Mouse (Mus musculus) forebrain, embryonic 16.5 days (tissue): Measurements from ENCODE around the gene Atxn1l. TPM values are rescaled to one million over a fixed set of nuclear protein-coding genes. Genes with fewer than 3 reads are reported as not detected.

Experiments
- ATAC-seq: fragments of 200-750 bp; cut with Nextera tagmentation; 2 replicates; pipeline ENCODE4 v1.8.0; 2017; ENCODE audit warnings: mild to moderate bottlenecking, moderate library complexity
- H3K27ac ChIP-seq: fragments of 300-500 bp; sonication (generic); 2 replicates; pipeline ENCODE4 v1.5.1; 2014; ENCODE audit warnings: low read length, control low read depth
- H3K27me3 ChIP-seq: fragments of 300-500 bp; sonication (generic); replicated peaks from 2 replicates; pipeline ENCODE4 v1.6.1; 2014; ENCODE audit warnings: low read length; ENCODE audit not compliant: control insufficient read depth, insufficient read depth
- H3K36me3 ChIP-seq: fragments of 300-500 bp; sonication (generic); 2 replicates; pipeline ENCODE4 v1.6.1; 2014; ENCODE audit not compliant: control insufficient read depth, insufficient read depth
- H3K4me1 ChIP-seq: fragments of 300-500 bp; sonication (generic); replicated peaks from 2 replicates; pipeline ENCODE4 v1.6.1; 2014; ENCODE audit warnings: low read length; ENCODE audit not compliant: control insufficient read depth, insufficient read depth
- H3K4me2 ChIP-seq: fragments of 300-500 bp; sonication (generic); 2 replicates; pipeline ENCODE4 v1.6.1; 2014; ENCODE audit warnings: mild to moderate bottlenecking, low read length, control low read depth
- H3K4me3 ChIP-seq: fragments of 300-500 bp; sonication (generic); replicated peaks from 2 replicates; pipeline ENCODE4 v1.5.1; 2014; ENCODE audit warnings: mild to moderate bottlenecking, low read length, control low read depth
- H3K9ac ChIP-seq: fragments of 300-500 bp; sonication (generic); replicated peaks from 2 replicates; pipeline ENCODE4 v1.6.1; 2014; ENCODE audit warnings: low read depth, low read length, control low read depth
- H3K9me3 ChIP-seq: fragments of 300-500 bp; sonication (generic); 2 replicates; pipeline ENCODE4 v1.6.1; 2016; ENCODE audit warnings: low read length; ENCODE audit not compliant: control insufficient read depth
- WGBS: fragments of 180-500 bp; shearing (Covaris S2); extraction: QIAGEN DNeasy Blood & Tissue Kit; methylation state at CpG from one replicate; pipeline ENCODE4 v1.1.7; 2014; 5-methylcytosine and 5-hydroxymethylcytosine counted together
- polyA plus RNA-seq: library from polyadenylated mRNA; unstranded; fragments of >200 nt; fragmentation: Nextera tagmentation; extraction: Ambion mirVana; gene quantifications from 2 replicates; pipeline ENCODE4 v1.2.1, GENCODE M21; 2015

Gene Atxn1l
- polyA plus RNA-seq, 1 experiment from 2014 or later = 4.4 TPM

- peak; percentile 69 for ATAC-seq
- H3K4me2 ChIP-seq = peak overlapping the region; percentile 75
- peak overlapping the region; percentile 100 for H3K4me3 ChIP-seq
- no peaks in the 10 kb centered on the region for H3K27me3 ChIP-seq
- peak overlapping the region; percentile 99 for H3K9ac ChIP-seq
- peaks cover 19% of the 10 kb centered on the region for H3K4me1 ChIP-seq
- WGBS = under 1% methylated on average over 38 of the region's 38 CpGs
- peak overlapping the region; percentile 81 for H3K27ac ChIP-seq
- no peaks in the 10 kb centered on the region for H3K9me3 ChIP-seq
- no peaks in the 10 kb centered on the region for H3K36me3 ChIP-seq
Observed at GRCm38 (mm10) chr8:109692443-109693145, 44.9 kb downstream of the Atxn1l start.

GRCm38 (mm10) chr8:109691769-109692168 is 45.8 kb downstream of the Atxn1l start:
- Histone ChIP-seq H3K4me3 (peak overlapping the region; percentile 100), H3K4me1 (peaks cover 19% of the 10 kb centered on the region), H3K27ac (no peak overlapping the region), H3K4me2 (peak overlapping the region; percentile 75), H3K9me3 (no peaks in the 10 kb centered on the region), H3K27me3 (no peaks in the 10 kb centered on the region), H3K9ac (peak overlapping the region; percentile 27; the same call in 1 of the 2 replicates), H3K36me3 (no peaks in the 10 kb centered on the region)
- no peak for ATAC-seq
- 39% methylated on average over 5 of the region's 5 CpGs for WGBS

GRCm38 (mm10) chr8:109687248-109687647 is 50.3 kb downstream of the Atxn1l start:
- Histone ChIP-seq H3K9ac (no peak overlapping the region), H3K4me2 (no peak overlapping the region)
- WGBS = 96% methylated on average over 5 of the region's 5 CpGs

GRCm38 (mm10) chr8:109682120-109682519 is 55.4 kb downstream of the Atxn1l start:
- WGBS = 95% methylated on average over 5 of the region's 5 CpGs
- H3K27me3 ChIP-seq = no peaks in the 10 kb centered on the region
- no peak for ATAC-seq
- no peak overlapping the region for H3K4me3 ChIP-seq
- H3K4me1 ChIP-seq = no peaks in the 10 kb centered on the region; the same call in 1 of the 2 replicates
- no peak overlapping the region for H3K9ac ChIP-seq
- no peaks in the 10 kb centered on the region for H3K9me3 ChIP-seq
- no peak overlapping the region for H3K27ac ChIP-seq
- peaks cover 35% of the 10 kb centered on the region for H3K36me3 ChIP-seq
- no peak overlapping the region for H3K4me2 ChIP-seq

More at GRCm38 (mm10) chr8:109687248-109687647, 50.3 kb downstream of the Atxn1l start:
- Histone ChIP-seq H3K4me3 (no peak overlapping the region), H3K27me3 (no peaks in the 10 kb centered on the region), H3K9me3 (no peaks in the 10 kb centered on the region), H3K4me1 (peaks cover 15% of the 10 kb centered on the region), H3K27ac (no peak overlapping the region), H3K36me3 (peaks cover 8% of the 10 kb centered on the region)
- no peak for ATAC-seq

- H3K9me3 ChIP-seq = no peaks in the 10 kb centered on the region
- WGBS = 84% methylated on average over 3 of the region's 3 CpGs
- H3K9ac ChIP-seq = no peak overlapping the region
- no peak overlapping the region for H3K27ac ChIP-seq
- H3K27me3 ChIP-seq = no peaks in the 10 kb centered on the region
- H3K4me1 ChIP-seq = no peaks in the 10 kb centered on the region; the same call in 1 of the 2 replicates
- no peak overlapping the region for H3K4me3 ChIP-seq
- no peak for ATAC-seq
- peaks cover 39% of the 10 kb centered on the region for H3K36me3 ChIP-seq
- H3K4me2 ChIP-seq = no peak overlapping the region
Observed at GRCm38 (mm10) chr8:109681535-109681934, 56.0 kb downstream of the Atxn1l start.

Other genes with a start within 250 kb of the Atxn1l start
- 0.06 and 0.18 TPM in 2 replicates for gene Pmfbp1, start 243.7 kb downstream of the Atxn1l start, polyA plus RNA-seq
- 25.1 and 25.8 TPM in 2 replicates for gene Dhx38, start 171.9 kb downstream of the Atxn1l start, polyA plus RNA-seq
- 30.8 and 31.5 TPM in 2 replicates for gene Txnl4b, start 171.8 kb downstream of the Atxn1l start, polyA plus RNA-seq
- 0.20 and 0.30 TPM in 2 replicates for gene Hp, start 158.6 kb downstream of the Atxn1l start, polyA plus RNA-seq
- gene Dhodh, start 129.1 kb downstream of the Atxn1l start, polyA plus RNA-seq = 35.0 and 35.5 TPM in 2 replicates
- 0.03 TPM in 1 of 2 replicates, not detected in the other for gene Pkd1l3, start 123.2 kb downstream of the Atxn1l start, polyA plus RNA-seq
- gene Ist1, start 44.5 kb downstream of the Atxn1l start, polyA plus RNA-seq = 187 and 199 TPM in 2 replicates
- 85.6 and 88.3 TPM in 2 replicates for gene Zfp821, start 32.2 kb downstream of the Atxn1l start, polyA plus RNA-seq
- 56.0 and 65.5 TPM in 2 replicates for gene Ap1g1, start 40.8 kb upstream of the Atxn1l start, polyA plus RNA-seq
- 3.8 and 4.0 TPM in 2 replicates for gene Phlpp2, start 130.8 kb upstream of the Atxn1l start, polyA plus RNA-seq
- 1.1 and 2.4 TPM in 2 replicates for gene Marveld3, start 224.5 kb upstream of the Atxn1l start, polyA plus RNA-seq